Mouse (Mus musculus): Measurements from ENCODE around the gene Sept11. TPM values are rescaled to one million over a fixed set of nuclear protein-coding genes. Genes with fewer than 3 reads are reported as not detected.
A peak's percentile ranks its signal among the peaks of the same experiment; 100 is the strongest.

Gene Sept11
- total and polyA plus RNA-seq, 3 experiments, result 72.3 to 138 (median 78.5) TPM

DNA sequence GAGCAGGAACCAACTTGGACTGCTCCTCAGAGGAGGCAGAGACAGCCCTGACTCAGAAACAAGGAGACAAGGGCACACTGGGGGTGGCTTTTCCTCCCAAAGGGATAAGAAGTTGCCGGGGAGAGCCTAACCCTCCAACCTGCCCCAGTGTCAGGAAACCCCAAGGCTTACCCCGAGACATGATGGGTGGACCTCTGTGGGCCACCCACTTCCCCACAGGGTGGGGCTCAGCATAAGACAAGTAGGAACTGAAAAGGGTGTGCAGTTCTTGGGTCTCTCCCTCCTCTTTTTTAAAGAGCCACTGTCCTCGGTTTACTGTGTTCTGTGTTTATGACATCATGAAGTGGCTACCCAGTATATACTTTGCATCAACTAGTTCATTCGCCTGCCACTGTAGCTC, 59.2 kb downstream of the Sept11 start (continued):
- TF ChIP-seq ETS1 (conservative IDR thresholded peaks at IDR 0.05; ENCODE audit: low read depth, low read length) (peak; percentile 37), SMC3 (IDR thresholded peaks at IDR 0.05; ENCODE audit: low read depth, low read length) (peak; percentile 18; the same call in 1 of the 2 replicates), ELF1 (IDR thresholded peaks at IDR 0.05; ENCODE audit: low read depth, low read length) (peak; percentile 64), GABPA (IDR thresholded peaks at IDR 0.05; ENCODE audit: insufficient replicate concordance, low read depth, low read length) (no peak), TBP (conservative IDR thresholded peaks at IDR 0.05; ENCODE audit: low read depth, low read length) (no peak), CHD1 (IDR thresholded peaks at IDR 0.05; ENCODE audit: low read depth, low read length) (no peak), USF1 (IDR thresholded peaks at IDR 0.05; ENCODE audit: low read depth, low read length) (no peak)

DNA sequence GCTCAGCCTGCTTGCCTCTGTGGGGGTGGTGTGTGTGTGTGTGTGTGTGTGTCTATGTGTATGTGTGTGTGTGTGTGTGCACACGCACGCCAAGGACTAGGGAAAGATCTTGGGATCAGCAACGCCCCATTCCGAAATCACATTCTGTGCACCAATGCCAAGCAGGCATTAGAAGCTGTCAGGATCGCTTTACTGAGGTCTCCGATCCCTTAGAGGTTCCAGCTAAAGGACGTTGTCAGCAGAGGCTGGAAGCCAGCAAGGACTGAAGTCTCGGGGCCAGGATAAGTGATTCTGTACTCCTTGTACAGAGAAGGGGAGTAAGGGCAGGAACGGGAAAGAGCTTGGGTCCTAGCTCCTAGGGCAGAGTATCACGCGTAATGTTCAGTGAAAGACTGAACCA, 61.2 kb downstream of the Sept11 start:
- Histone ChIP-seq H3K4me3 (replicated peaks in 1 of 3; ENCODE audit: low read depth in 2 of 3, low read length in 2 of 3, poor library complexity in 1 of 3) (no peak overlapping the region), H3K27me3 (replicated peaks) (no peaks in the 10 kb centered on the region), H3K9me3 (replicated peaks; ENCODE audit: low read length) (no peaks in the 10 kb centered on the region), H3K4me2 (ENCODE audit: insufficient read depth, low read depth, poor library complexity, severe bottlenecking) (no peak overlapping the region), H3K27ac (ENCODE audit: insufficient read depth, low read depth) (no peak overlapping the region), H3K4me1 (ENCODE audit: control insufficient read depth in 1 of 2, insufficient read depth in 2 of 2) (peaks cover 23 to 44% of the 10 kb centered on the region in 2 experiments), H3K79me2 (replicated peaks; ENCODE audit: control insufficient read depth, extremely low read depth, insufficient read depth, poor library complexity, severe bottlenecking) (peaks cover 14% of the 10 kb centered on the region), H3K36me3 (replicated peaks in 1 of 2; ENCODE audit: control insufficient read depth in 1 of 2, insufficient read depth in 1 of 2, low read length in 1 of 2) (peaks cover 55 to 81% of the 10 kb centered on the region in 2 experiments), H3K9ac (ENCODE audit: insufficient read depth, low read depth) (no peak overlapping the region)
- dilution Hi-C loops (cut with MboI; ENCODE audit: extremely low pct_ligation_motif_present, extremely low pct_unique_long_range_greater_than_20kb, low sequenced_read_pairs) (no loop called here), in situ Hi-C loops (cut with MboI; ENCODE audit: low pct_ligation_motif_present, low pct_unique_long_range_greater_than_20kb, low sequenced_read_pairs) (no loop called here)
- TF ChIP-seq CTCF (conservative IDR thresholded peaks at IDR 0.05 in 1 of 2, IDR thresholded peaks at IDR 0.05 in 1 of 2; ENCODE audit: low read depth in 2 of 2, low read length in 2 of 2) (no peak), SIN3A (IDR thresholded peaks at IDR 0.05; ENCODE audit: low read length) (no peak), ETS1 (conservative IDR thresholded peaks at IDR 0.05; ENCODE audit: low read depth, low read length) (no peak), KAT2A (IDR thresholded peaks at IDR 0.05; ENCODE audit: insufficient replicate concordance, low read length) (no peak), MEF2A (IDR thresholded peaks at IDR 0.05; ENCODE audit: borderline replicate concordance, low read depth, low read length) (no peak), MAX (IDR thresholded peaks at IDR 0.05; ENCODE audit: low read length) (no peak), USF1 (IDR thresholded peaks at IDR 0.05; ENCODE audit: low read depth, low read length) (no peak), RAD21 (IDR thresholded peaks at IDR 0.05; ENCODE audit: low read depth, low read length) (no peak), TCF12 (IDR thresholded peaks at IDR 0.05; ENCODE audit: low read depth, low read length) (no peak), ZKSCAN1 (IDR thresholded peaks at IDR 0.05; ENCODE audit: borderline replicate concordance, low read depth, low read length) (no peak), MXI1 (IDR thresholded peaks at IDR 0.05; ENCODE audit: low read depth, low read length) (no peak), CHD1 (IDR thresholded peaks at IDR 0.05; ENCODE audit: low read depth, low read length) (no peak), NELFE (IDR thresholded peaks at IDR 0.05; ENCODE audit: low read depth, low read length) (no peak), JUND (conservative IDR thresholded peaks at IDR 0.05; ENCODE audit: low read depth, low read length) (no peak), EP300 (IDR thresholded peaks at IDR 0.05; ENCODE audit: low read length) (no peak), ZMIZ1 (IDR thresholded peaks at IDR 0.05; ENCODE audit: low read depth, low read length) (no peak), UBTF (IDR thresholded peaks at IDR 0.05; ENCODE audit: low read depth, low read length) (no peak)
- DNase-seq (ENCODE audit: extremely low read depth), result no peak

Data from CH12.LX (cell line).